Mouse (Mus musculus): ENCODE measurements around the gene Tspo.

The Tspo gene

DNA sequence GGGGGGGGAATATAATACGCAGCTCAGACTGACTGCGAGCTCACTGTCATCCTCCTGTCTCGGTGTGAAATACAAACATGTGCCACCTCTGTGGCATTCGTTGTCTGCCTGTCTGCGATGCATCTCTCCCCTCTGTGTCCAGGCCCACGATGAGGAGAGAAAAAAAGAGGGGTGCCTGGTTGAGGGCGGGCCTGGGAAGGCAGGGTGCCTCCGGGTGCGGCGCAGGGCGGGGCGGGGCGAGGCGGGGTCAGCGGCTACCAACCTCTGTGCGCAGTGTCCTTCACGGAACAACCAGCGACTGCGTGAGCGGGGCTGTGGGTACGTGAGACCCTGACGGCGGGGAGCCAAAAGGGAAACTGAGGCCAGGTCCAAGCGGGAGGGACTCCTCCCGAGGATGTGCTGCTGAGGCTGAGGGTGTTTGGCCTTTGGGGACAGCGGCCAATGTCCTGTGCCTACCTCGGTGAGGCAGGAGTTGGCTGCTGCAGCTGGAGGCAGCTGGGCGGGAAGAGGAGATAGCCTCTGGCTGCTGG lies at the start of gene Tspo, which contains the start of gene Mcat:
TSS of gene Tspo (plus strand) at position 266 of the 530 bp plus-strand sequence.
TSS of gene Mcat (minus strand) at position 461 of the 530 bp plus-strand sequence.
- DNase-seq (ENCODE audit: low spot score in 2 of 2), result no peak

DNA sequence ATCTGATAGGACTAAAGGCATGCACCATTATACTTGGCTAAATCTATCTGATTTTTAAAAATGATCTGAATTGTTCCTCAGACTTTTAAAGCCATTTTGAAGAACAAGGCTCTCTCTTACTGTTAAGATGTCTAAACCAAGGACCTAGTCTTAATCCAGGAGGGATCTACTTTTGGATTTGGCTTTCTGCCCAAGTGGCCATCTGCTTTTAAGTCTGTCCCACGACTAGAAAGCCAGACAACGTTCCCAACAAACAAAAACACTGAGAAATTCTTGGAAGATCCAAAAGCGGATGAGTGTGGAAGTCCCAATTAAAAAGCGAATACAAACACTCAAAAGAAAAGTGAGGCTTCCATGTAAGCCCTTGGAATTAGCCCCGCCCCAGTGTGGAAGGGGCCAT lies 48.4 kb upstream of the Tspo start:
- no peak for DNase-seq (ENCODE audit: low spot score in 2 of 2)

DNA sequence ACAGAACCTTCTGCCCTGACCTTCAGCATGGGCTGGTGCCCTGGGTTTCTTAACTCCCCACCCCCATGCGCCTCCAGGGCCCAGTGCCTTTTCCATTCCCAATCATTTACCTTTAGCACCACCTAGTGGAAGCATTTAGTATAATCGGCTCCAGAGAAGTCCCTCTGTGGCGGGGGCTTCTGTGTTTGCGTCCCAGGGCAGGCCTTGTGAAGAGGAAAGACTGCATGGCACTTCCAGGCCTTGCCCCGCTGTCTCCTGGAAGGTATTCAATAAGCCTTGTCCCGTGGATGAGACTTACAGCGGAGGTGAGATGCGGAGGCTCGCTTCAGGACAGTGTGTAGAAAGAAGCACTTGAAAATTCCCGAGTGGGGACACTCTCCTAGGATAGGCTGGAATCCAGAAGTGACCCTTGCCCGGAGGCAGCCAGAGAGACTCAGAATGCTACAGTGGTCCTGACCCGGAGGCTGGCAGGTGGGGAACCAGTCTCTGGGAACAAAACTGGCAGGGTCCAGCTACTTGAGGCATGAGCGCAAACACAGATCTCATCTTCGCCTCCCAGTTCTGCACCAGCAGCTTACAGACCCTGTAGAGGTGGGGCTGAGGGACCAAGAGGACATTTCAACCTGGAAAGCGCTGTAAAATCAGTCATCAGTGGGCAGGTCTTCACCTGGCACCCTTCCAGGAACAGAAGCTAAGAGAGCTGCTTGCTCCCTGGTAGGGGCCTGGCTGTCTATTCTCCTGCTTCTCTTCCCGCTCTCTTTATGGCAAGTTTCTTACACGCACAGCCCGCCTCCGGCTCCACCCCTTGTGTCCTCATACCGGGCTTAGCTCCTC lies 45.0 kb upstream of the Tspo start:
- peak; percentile 39 to 46 for DNase-seq (ENCODE audit: low spot score in 2 of 2)

DNA sequence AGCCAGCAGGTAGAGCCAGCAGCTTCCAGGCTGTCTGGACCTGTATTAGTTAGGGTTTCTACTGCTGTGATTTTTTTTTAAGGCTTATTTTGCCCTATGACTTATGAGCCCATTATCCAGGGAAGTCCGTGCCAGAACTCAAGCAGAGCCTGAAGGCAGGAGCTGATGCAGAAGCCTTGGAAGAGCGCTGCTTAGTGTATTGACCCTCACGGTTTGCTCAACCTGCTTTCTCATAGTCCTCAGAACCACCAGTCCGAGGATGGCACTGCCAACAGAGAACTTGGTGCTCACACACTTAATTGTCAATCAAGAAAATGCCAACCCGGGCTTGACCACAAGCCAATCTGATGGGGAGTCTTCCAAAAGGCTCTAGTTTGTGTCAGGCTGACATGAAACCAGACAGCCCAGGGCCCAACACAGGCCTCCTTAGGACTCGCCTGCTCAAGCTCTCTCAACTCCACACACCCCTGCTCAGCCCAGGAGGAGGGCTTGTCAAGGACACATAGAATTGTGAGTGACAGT lies 42.5 kb upstream of the Tspo start:
- DNase-seq (ENCODE audit: low spot score in 2 of 2), result no peak

DNA sequence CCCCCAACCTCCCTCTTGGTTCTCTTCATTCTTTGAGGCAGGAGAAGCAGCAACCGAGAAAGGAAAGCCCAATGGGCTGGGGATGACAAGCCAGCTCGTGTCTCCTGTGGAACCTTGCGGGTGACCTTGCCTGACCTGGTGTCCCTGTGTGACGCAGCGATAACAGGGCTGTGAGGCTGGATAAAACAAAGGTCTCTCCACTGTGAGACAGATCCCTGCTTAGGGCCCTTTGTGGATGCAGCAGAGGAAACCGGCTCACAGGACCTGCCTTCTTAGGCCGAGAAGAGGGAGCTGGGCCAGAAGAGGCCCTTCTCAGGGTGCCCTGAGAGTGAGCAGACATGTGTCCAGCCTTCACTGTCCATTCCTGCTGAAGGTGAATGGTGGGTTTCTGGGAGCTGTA lies 40.2 kb upstream of the Tspo start:
- DNase-seq (ENCODE audit: low spot score in 2 of 2), result no peak

DNA sequence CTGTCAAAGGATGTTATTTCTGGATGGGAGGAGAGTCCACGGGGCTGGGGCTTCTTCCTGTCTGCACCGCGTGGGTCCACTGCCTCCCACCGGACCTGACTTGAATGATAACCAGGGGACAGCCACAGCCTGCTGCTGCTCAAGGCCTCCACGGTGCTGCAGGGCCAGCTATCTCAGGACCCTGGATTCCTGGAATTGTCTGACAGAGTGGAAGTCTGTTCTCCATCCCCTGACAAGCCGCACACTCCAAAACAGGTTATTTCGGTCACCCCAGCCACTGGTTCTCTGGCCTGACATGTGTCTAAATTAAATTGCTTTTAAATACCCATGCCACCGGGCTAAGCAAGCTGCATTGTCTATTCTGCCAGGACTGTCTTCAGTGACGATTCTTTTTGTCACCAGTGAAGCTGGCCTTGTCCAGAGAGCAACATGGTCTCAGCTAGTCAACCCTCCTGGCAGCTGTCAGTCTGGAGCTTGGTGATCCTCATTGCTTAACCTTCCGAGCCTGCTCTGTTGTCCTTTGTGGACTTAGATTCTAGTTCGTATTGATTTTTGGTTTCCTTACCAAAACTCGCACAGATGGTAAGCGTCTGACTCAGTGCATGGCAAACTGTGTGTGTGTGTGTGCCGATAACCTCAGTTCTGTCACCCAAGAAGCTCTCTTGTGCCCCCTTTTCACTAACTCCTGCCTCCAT lies 39.6 kb upstream of the Tspo start:
- no peak for DNase-seq (ENCODE audit: low spot score in 2 of 2)

DNA sequence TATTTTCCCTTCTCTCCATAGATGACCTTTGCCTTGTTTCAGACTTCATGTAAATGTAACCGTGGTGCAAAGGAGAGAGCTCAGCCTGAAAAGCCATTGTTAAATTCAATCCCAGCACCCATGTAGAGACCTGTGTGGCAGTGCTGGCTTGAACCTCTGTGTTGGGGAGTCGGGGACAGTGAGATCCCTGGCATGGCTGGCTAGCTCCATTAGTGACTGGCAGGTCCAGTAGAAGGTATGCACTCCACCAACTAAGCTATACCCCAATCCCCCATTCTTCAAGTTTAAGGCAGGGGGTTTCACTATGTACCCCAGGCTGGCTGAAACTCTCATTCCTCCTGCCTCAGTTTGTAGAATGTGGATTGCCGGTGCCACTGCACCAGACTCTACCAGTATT lies 39.1 kb upstream of the Tspo start:
- no peak for DNase-seq (ENCODE audit: low spot score in 2 of 2)

DNA sequence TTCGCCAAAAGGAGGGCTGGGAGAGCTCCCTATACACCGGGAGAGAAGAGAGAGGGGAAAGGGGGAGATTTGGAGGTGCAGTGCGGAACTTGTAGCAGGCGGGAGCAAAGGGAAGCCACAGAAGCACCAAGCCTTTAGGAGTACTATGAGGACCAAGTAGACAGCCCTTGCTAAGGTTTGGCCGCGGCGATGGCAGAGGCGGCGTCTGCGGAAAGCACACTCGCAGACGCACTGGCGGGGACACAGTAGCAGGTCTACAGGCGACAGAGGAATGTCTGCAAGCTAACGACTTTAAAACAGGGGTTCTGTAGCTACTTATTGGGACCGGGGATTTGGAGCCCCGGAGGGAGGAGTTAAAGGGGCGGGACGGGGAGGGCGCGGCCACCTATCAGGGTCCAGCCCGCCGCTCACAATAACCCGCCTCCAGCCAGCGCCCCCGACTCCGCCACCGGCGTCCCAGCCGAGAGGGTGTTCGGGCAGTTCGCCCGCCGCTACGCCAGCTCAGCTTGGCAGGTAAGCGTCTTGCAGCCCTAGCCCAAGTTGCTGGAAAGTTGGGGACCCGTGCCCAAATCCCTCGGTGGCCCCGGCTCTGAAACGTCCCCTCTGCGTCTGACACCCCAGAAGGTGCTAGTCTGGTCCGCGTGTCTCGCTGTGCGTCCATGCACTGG lies 36.8 kb upstream of the Tspo start, which contains the start of gene Bik:
TSS of gene Bik (plus strand) at position 439 of the 668 bp plus-strand sequence.
- DNase-seq (ENCODE audit: low spot score in 2 of 2), result no peak

DNA sequence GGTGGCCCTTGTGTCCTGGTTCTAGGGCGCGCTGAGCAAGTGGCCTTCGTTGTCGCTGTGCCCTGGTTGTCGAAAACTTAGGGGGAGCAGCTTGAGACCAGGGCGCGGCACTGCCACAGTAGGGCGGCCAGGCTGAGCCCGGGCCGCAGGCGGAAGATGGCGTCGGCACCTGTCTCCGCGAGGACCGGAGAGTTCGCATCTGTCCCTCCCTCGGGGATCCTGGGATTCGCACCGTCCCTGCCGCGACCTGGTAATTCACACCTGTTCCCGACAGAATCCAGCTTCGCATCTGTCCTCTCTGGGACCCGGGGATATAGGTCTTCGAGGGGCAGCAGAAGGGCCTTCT lies 36.3 kb upstream of the Tspo start:
- DNase-seq (ENCODE audit: low spot score in 2 of 2), result no peak

DNA sequence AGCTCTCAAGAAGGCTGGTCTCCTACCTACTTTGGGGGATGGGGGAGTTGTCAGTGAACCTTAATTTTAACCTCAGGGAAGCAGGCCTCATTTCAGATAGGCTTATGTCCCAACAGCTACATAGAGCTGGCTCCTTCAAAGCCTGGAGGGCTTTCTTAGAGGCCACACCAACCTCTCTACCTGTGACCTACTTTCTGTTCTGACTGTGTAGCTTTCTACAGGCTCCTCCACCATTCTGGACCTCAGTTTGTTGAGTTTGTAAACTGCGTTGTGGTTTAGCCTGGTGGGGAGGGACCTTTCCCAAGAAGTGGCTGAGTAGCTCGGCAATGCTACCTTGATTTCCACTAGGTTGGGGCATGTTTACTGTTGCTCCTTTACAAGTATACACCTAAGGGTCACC lies 35.6 kb upstream of the Tspo start:
- DNase-seq (ENCODE audit: low spot score in 2 of 2), result no peak

DNA sequence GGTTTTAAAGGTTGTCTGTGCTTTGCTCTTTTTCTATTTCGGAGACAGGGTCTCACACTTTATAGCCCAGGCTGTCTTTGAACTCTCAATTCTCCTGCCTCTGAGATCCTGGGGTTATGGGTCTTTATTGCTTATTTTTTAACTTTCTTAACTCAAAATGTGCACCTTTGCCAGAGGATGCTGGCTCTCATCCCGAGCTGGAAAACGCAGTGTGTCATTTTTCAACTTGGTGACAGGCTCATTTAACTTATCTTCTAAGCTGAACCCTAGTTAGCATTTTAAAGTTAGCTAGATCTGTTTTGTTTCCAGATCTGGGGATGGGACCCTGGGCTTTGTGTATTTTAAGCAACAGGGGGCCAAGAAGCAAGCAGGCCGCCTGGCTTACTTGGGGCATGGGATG lies 34.5 kb upstream of the Tspo start:
- DNase-seq (ENCODE audit: low spot score in 2 of 2), result no peak

DNA sequence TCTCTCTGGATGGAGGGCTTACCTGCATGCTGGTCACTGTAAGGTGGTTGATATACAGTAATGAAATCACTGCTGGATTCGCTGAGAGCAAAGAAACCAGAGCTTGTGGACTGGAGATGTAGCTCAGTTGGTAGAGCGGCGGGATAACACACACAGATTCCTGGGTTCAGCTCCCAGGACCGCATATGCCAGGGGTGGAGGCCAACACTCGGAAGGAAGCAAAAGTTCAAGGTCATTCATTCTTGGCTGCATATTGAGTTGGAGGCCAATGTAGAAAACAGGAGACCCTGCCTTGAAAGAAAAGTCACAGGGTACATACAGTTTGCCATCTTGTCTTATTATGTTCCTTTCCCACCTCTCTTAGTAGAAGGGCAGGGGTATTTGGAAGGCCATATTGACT lies 33.6 kb upstream of the Tspo start:
- no peak for DNase-seq (ENCODE audit: low spot score in 2 of 2)

DNA sequence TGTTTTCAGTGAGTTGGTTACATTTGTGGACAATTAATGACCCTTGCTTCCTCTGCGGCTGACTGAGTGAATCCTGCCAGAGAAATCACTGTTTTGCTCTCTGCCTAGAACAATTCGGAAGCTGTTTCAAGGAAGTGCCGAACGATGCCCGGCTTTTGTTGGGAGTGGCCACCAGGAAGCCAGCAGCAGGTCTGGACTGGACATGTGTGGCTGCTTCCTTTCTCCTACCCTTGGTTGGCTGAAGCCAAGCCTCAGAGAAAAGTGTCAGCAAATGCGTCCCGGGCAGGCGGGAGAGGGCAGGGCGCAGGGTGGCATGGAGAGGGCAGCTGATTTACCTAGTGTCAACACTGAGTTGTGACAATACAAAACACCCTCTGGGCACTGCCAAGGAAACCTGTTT lies 33.2 kb upstream of the Tspo start:
- DNase-seq (ENCODE audit: low spot score in 2 of 2), result no peak

DNA sequence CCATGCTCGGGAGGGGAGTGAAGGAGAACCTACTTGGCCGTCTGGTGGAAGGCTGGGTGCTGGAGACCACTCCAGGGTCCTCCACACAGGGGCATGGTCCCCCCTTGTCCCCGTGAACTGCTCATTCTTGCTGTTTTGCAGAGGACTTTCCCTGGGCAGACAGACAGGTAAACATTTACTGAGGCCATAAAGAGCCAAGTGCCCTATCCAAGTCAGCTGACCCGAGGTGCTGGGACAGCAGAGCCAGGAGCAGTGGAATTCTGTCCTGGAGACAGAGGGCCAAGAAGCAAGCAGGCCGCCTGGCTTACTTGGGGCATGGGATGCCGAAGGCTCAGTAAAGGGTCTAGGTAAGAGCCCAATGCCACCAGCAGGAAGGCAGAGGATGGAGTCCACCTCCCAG lies 32.7 kb upstream of the Tspo start:
- DNase-seq (ENCODE audit: low spot score in 2 of 2), result no peak

DNA sequence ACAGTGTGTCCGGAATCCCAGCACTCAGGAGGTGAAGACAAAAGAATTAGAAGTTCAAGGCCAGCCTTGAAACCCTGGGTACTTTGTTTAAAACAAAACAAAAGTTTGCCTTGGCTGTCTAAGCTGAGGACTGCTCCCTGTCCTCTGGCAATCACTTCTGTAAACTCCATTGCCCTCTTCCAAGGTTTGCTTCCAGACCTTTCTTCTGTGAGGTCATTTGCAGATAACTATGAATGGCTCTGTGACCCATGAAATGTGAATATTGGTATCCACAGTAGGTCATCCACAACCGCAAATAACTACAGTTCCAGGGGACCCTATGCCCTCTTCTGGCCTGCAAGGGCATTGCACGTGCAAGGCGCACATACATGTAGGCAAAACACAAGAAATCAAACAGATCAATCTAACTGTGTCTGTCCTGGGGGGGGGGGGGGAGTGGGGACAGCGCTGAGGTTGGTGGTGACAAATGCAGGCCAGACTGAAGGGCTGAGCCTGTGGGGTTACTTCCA lies 31.4 kb upstream of the Tspo start:
- no peak for DNase-seq (ENCODE audit: low spot score in 2 of 2)

DNA sequence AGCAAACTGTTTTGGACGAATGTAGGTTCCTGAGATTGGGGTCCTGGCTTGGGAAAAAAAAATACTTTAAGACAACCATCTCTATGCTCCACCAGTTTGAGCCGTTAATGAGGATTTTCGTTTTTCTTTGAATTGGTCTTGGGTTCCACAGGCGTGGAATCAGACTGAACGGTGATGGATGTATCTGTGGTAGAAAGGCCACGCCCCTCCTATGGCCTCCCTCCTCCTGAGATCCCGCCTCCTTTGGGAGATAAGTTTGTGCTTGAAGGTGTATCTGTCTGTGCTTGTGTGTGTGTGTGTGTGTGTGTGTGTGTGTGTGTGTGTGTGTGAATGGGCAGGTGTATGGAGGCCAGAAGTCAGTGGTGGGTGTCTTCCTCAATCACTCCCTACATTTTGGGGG lies 30.8 kb upstream of the Tspo start:
- DNase-seq (ENCODE audit: low spot score in 2 of 2), result no peak

DNA sequence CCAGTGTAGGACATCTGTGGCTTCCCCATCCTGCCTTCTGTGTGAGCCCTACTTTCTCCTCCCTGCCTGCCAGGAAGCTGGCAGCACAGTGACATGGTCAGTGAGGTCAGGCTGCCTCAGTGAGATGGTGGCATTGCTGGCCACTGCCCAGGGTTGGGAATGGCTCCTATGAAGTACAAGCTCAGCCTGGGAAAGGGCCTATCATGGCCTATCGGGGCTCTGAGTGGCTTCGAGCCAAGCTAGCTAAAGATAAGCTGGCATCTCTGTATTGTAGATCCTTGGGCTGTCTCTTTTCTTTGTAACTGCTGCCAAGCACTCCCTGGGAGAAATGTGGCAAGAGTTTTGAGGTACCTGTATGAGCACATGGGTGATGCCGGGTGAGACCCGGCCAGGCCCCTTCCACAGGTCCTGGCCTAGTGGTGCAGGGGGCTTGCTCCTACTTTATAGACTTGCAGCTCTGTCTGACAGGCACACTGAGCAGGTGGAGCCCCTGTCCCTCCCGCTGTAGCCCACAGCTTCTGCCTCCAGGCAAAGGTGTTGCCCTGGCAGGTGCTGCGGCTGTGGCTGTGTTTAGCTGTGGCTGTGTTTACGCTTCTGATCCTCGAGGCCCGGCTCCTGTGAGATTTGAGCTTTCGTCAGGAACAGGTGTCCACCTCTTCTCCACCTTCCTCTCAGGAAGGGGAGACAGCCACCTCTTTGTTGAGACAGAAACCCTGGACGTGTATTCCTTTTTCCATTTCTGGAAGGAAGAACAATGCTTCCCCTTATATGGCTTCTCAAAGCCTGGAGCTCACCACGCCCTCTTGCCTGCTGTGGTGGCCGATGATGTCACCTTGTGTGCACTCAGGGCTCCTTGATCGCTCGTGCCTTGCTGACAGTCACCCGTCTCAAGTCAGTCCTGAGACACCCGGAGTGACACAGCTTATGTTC lies 28.2 kb upstream of the Tspo start:
- DNase-seq (ENCODE audit: low spot score in 2 of 2), result no peak

DNA sequence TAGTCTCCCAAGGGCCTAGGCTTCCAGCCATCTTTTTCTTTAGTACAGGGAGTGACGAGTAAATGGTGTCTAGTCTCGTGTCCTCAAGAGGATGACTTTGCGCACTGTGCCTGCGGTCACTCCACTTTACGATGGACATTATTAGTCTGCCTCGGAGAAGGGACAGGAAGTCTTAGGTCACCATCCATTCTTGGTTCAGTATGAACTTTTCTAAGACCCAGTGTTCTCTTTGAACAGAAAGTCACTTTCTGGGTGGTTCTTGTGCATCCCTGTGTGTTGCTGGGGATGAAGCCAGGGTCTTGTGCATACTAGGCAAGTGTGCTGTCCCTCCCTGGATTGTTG lies 27.5 kb upstream of the Tspo start:
- DNase-seq (ENCODE audit: low spot score in 2 of 2), result no peak

DNA sequence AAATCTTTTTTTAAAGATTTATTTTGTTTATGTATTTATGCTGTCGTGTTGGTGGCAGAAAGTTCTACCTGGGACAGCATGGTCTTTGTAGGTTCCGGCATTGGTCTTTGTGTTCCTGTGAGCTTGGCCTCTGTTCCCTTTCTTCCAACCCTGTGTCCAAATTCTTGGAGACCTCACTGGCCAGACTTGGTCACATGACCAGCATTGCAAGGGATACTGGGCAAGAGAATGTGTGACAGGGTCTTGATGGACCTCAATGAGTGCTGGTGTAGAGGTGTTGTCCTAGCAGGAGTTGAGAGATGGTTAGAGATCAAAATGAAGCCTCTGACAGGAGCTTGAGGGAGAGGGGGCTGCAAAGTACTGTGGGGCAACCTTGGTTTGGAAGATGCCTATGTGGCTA lies 24.5 kb upstream of the Tspo start:
- DNase-seq (ENCODE audit: low spot score in 2 of 2), result no peak

DNA sequence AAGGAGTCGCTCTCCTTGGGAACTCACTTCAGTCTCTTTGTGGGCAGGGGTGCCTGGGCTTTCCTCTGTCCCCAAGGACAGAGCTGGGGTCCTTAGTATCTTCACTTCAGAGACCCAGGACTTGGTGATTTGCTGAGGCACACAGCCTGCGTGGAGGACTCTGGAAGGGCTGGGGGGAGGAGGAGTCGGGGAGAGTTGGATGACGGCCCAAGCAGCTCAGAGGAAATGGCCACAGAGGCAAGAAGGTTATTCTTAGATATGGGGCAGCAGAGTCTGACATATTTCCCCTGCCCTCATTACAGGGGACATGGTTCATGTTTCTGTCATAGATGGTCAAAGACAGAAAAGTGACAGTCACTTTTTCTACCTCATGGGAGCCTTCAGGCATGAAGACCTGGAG lies 23.5 kb upstream of the Tspo start:
- DNase-seq (ENCODE audit: low spot score in 2 of 2), result no peak

DNA sequence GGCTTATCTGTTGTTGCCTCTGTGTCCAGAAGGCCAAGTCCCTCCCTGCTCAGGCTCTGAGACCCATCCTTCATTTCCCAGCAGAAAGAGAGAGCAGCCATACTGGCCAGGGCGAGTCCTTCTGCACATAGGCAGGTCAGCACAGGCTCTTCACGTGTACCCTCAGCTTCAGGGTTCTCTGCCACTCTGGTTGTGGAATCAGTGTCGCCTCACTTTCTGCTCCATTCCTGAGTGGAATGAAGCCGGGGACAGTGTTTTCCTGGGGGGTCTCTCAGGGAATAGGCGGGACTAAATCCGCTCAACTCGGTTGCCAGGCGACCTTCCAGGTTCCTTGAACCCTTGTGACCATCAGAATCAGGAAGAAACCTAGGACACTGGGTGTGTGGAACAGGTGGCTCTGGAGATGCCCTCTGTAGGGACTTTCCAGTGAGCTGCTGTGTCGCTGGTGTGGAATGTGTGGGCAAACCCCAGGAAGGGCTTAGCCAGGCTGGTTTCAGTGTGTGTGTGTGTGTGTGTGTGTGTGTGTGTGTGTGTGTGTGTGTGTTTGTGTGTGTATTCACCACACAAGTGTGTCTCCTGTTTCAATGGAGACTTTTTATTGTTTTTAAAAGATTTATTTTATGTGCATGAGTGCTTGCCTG lies 21.6 kb upstream of the Tspo start:
- DNase-seq (ENCODE audit: low spot score in 2 of 2), result no peak
